Mouse (Mus musculus): ENCODE measurements around the gene Akt3.

GRCm38 (mm10) chr1:177065732-177066131, 192.3 kb downstream of the Akt3 start:
- TF ChIP-seq ZC3H11A (IDR thresholded peaks at IDR 0.05; ENCODE audit: borderline replicate concordance, low read depth, low read length) (no peak), ZNF384 (IDR thresholded peaks at IDR 0.05; ENCODE audit: low read depth, low read length) (no peak), MAFK (IDR thresholded peaks at IDR 0.05; ENCODE audit: insufficient read depth, low read depth, low read length) (no peak), HCFC1 (IDR thresholded peaks at IDR 0.05; ENCODE audit: borderline replicate concordance, insufficient read depth, low read length) (no peak), CHD2 (IDR thresholded peaks at IDR 0.05; ENCODE audit: low read depth, low read length) (no peak)
